Mouse (Mus musculus) E14TG2a.4 (cell line): ENCODE data around the gene St3gal5.

Source experiments
- CTCF ChIP-seq: conservative IDR thresholded peaks from 2 replicates; pipeline ENCODE4 v1.5.1; 2014; ENCODE audit warnings: low read length
- POU5F1 ChIP-seq: IDR thresholded peaks from 2 replicates; pipeline ENCODE4 v1.6.1; 2014; ENCODE audit warnings: low read length, borderline replicate concordance

DNA sequence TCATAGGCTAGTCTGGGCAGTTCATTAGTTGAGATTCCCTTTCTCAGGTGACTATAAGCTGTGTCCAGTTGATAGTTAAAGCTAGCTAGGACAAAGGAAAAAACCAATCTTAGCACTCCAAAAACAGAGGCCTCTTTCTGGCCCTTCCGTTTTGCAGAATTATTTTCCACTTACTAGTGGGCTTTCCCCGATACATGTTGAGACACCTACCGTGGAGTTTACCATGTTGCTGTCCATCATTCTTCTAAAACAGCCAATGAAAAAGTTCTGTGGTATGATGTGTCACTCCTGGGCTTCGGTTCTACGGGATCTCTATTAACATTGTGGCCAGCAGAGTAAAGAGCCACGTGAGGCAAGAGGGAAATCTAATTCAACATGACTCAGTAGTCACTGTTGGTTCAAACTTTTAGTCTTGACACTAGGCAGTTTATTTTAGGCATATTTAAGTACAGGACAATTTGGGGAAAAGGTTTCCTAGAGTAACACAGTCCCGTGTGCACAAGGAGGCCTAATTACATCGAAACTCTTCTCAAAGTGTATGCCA lies 35.4 kb downstream of the St3gal5 start:
- TF ChIP-seq CTCF (no peak), POU5F1 (no peak)
